Mouse (Mus musculus) stomach, embryonic 16.5 days (tissue): ENCODE results near the gene Ino80b. TPM values are rescaled to one million over a fixed set of nuclear protein-coding genes. Genes with fewer than 3 reads are reported as not detected.

Experiments used
- ATAC-seq: fragments of 200-750 bp; cut with Nextera tagmentation; 2 replicates; pipeline ENCODE4 v1.8.0; 2017; ENCODE audit warnings: moderate number of reproducible peaks, moderate TSS enrichment; ENCODE audit not compliant: insufficient read depth, low FRiP score
- H3K27ac ChIP-seq: fragments of 300-500 bp; sonication (generic); 2 replicates; pipeline ENCODE4 v1.5.1; 2014; ENCODE audit warnings: low read length
- H3K27me3 ChIP-seq: fragments of 300-500 bp; sonication (generic); 2 replicates; pipeline ENCODE4 v1.6.1; 2014; ENCODE audit warnings: low read length, control low read depth, mixed read lengths; ENCODE audit not compliant: control insufficient read depth, insufficient read depth
- H3K36me3 ChIP-seq: fragments of 300-500 bp; sonication (generic); 2 replicates; pipeline ENCODE4 v1.6.1; 2014; ENCODE audit warnings: low read length; ENCODE audit not compliant: control insufficient read depth, insufficient read depth
- H3K4me1 ChIP-seq: fragments of 300-500 bp; sonication (generic); 2 replicates; pipeline ENCODE4 v1.6.1; 2014; ENCODE audit warnings: low read length, control low read depth, mixed read lengths; ENCODE audit not compliant: control insufficient read depth, insufficient read depth
- H3K4me2 ChIP-seq: fragments of 300-500 bp; sonication (generic); 2 replicates; pipeline ENCODE4 v1.6.1; 2014; ENCODE audit warnings: low read depth, low read length, mixed read lengths
- H3K4me3 ChIP-seq: fragments of 300-500 bp; sonication (generic); replicated peaks from 2 replicates; pipeline ENCODE4 v1.5.1; 2014; ENCODE audit warnings: mild to moderate bottlenecking, low read length
- H3K9ac ChIP-seq: fragments of 300-500 bp; sonication (generic); 2 replicates; pipeline ENCODE4 v1.6.1; 2014; ENCODE audit warnings: low read length
- H3K9me3 ChIP-seq: fragments of 300-500 bp; sonication (generic); replicated peaks from 2 replicates; pipeline ENCODE4 v1.6.1; 2016; ENCODE audit warnings: low read length, control low read depth; ENCODE audit not compliant: control insufficient read depth
- WGBS: fragments of 180-500 bp; shearing (Covaris S2); extraction: QIAGEN DNeasy Blood & Tissue Kit; methylation state at CpG from one replicate; pipeline ENCODE4 v1.1.7; 2014; 5-methylcytosine and 5-hydroxymethylcytosine counted together
- polyA plus RNA-seq: library from polyadenylated mRNA; unstranded; fragments of >200 nt; fragmentation: Nextera tagmentation; extraction: Ambion mirVana; gene quantifications from 2 replicates; pipeline ENCODE4 v1.2.1, GENCODE M21; 2015

Ino80b gene
- polyA plus RNA-seq, 1 experiment from 2014 or later: 8.4 TPM

DNA sequence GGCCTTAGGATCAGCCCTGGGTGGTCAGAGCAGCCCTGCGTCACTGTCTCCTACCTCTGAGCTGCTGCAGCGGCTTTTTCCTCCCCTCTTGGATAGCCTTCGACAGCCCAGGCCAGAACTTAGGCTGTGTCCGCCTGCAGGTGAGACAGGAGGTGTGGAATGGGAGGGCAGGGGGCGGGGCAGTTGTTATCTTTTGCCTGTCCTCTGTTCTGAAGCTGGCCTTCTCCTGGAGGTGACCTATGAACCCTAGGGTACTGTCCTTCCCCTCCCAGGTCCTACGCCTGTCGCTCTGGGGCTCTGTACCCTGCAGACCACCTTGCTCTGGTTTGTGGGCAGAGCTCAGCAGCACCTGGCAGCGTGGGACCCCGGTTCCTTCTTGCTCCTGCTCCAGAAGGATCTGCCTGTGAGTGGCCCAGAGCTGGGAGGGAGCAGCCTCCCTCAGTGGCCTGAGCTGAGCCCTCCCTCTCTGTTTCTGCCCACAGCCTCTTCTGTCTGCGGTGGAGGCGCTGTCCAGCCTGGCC is 22.0 kb downstream of the Ino80b start:
- ATAC-seq: no peak
- WGBS: 50% methylated on average over 11 of the region's 11 CpGs
- no peaks in the 10 kb centered on the region for H3K36me3 ChIP-seq
- peak overlapping the region; percentile 75 for H3K9ac ChIP-seq
- H3K4me2 ChIP-seq: peak overlapping the region; percentile 98; the same call in 1 of the 2 replicates
- no peak overlapping the region for H3K4me3 ChIP-seq
- H3K4me1 ChIP-seq: peaks cover 21% of the 10 kb centered on the region
- no peak overlapping the region for H3K27ac ChIP-seq
- H3K27me3 ChIP-seq: no peaks in the 10 kb centered on the region
- no peaks in the 10 kb centered on the region for H3K9me3 ChIP-seq

- Histone ChIP-seq H3K4me3 (peak overlapping the region; percentile 58), H3K27ac (peak overlapping the region; percentile 75), H3K36me3 (no peaks in the 10 kb centered on the region), H3K9ac (peak overlapping the region; percentile 75), H3K4me2 (peak overlapping the region; percentile 98), H3K4me1 (peaks cover 14% of the 10 kb centered on the region), H3K9me3 (no peaks in the 10 kb centered on the region), H3K27me3 (no peaks in the 10 kb centered on the region)
- peak; percentile 77 for ATAC-seq
- 0% methylated on average over 74 of the region's 74 CpGs for WGBS
Observed at GRCm38 (mm10) chr6:83101688-83102556, 23.3 kb downstream of the Ino80b start.

- ATAC-seq: peak; percentile 89
- Histone ChIP-seq H3K27me3 (no peaks in the 10 kb centered on the region), H3K4me3 (peak within 1 kb of the TSS; percentile 58), H3K27ac (peak within 1 kb of the TSS; percentile 75), H3K36me3 (no peaks in the 10 kb centered on the region), H3K4me2 (peak within 1 kb of the TSS; percentile 98), H3K4me1 (peaks cover 14% of the 10 kb centered on the region), H3K9me3 (no peaks in the 10 kb centered on the region), H3K9ac (peak within 1 kb of the TSS; percentile 75)
- under 1% methylated on average over 25 of the region's 25 CpGs for WGBS
Observed at GRCm38 (mm10) chr6:83101316-83101687, 23.9 kb downstream of the Ino80b start, which contains the start of the genes Ccdc142 and Gm42688. Gene Ccdc142, plus strand, starts transcription at chr6:83101601. Gene Gm42688, plus strand, starts transcription at chr6:83101617.

GRCm38 (mm10) chr6:83098411-83098810 is 26.8 kb downstream of the Ino80b start:
- Histone ChIP-seq H3K9ac (no peak overlapping the region), H3K27ac (no peak overlapping the region), H3K36me3 (no peaks in the 10 kb centered on the region), H3K4me1 (peaks cover 14% of the 10 kb centered on the region), H3K4me3 (no peak overlapping the region), H3K9me3 (no peaks in the 10 kb centered on the region), H3K27me3 (no peaks in the 10 kb centered on the region), H3K4me2 (no peak overlapping the region)
- ATAC-seq: no peak
- 55% methylated on average over 2 of the region's 2 CpGs for WGBS

DNA sequence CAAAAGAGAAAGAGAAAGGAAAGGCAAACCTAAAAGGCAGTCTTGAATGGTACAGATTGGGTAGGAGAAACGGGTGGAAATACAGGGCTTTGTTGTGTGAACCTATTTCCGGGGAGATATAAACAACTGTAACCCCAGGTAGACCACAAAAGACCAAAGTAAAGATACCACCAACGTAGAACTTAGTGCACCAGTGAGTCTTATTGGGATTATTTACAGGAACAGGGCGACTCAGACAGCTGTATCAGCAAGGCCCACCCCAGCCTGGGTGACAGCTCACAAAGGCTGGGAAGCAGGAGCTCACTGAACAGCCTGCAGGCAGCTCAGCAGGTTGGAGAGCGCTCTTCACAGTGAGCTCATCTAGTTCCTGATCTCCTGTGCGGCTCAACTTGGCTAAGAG is 29.3 kb downstream of the Ino80b start:
- WGBS: 41% methylated on average over 6 of the region's 6 CpGs
- no peak overlapping the region for H3K27ac ChIP-seq
- H3K4me3 ChIP-seq: no peak overlapping the region
- H3K27me3 ChIP-seq: no peaks in the 10 kb centered on the region
- no peaks in the 10 kb centered on the region for H3K9me3 ChIP-seq
- H3K36me3 ChIP-seq: no peaks in the 10 kb centered on the region
- no peaks in the 10 kb centered on the region for H3K4me1 ChIP-seq
- no peak for ATAC-seq
- H3K9ac ChIP-seq: no peak overlapping the region
- no peak overlapping the region for H3K4me2 ChIP-seq

DNA sequence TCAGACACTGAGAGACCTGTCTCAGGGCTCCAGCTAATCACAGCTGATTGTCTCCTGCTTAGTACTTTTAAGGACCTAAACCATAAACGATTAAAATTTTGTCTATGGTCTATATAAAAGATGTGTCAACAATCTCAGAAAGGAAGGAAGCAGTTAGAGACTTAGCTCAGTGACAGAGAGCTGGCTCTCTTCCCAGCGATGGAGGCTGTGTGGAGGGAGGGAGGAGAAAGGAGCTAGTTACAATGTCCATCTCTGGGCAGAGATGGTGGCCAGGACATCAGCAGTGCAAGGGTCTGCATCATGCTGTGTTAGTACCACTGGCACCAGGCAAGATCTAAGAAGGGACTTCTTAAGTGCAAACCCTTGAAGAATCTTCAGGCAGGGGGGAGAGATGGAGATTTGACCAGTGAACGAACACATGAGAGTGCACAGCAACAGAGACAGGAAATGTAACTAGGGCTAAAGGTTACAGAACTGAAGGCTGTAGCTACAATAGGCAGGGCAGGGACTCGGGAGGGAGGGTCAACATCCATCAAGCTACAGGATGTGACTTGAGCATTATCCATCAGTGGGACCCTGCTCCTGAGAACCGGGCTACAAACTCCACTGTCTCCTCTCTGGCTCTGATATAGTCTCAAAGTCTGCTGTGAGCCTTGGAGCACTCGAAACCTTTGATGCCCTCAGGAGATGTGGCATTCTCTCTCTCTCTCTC is 32.7 kb downstream of the Ino80b start:
- WGBS: 24% methylated on average over 6 of the region's 6 CpGs
- H3K4me1 ChIP-seq: 0 out of 2 replicates have a peak, but pooled peaks cover under 1% of the 10 kb centered on the region
- no peak overlapping the region for H3K4me3 ChIP-seq
- H3K4me2 ChIP-seq: no peak overlapping the region
- ATAC-seq: 0 out of 2 replicates have a peak, but pooled peaks have one; percentile 47
- no peak overlapping the region for H3K9ac ChIP-seq
- peaks cover 24% of the 10 kb centered on the region for H3K27me3 ChIP-seq
- no peaks in the 10 kb centered on the region for H3K36me3 ChIP-seq
- no peaks in the 10 kb centered on the region for H3K9me3 ChIP-seq
- no peak overlapping the region for H3K27ac ChIP-seq

GRCm38 (mm10) chr6:83087926-83088260 is 37.3 kb downstream of the Ino80b start:
- Histone ChIP-seq H3K36me3 (no peaks in the 10 kb centered on the region), H3K4me1 (0 out of 2 replicates have a peak, but pooled peaks cover 7% of the 10 kb centered on the region), H3K4me3 (peak overlapping the region; percentile 16; the same call in 1 of the 2 replicates), H3K9me3 (no peaks in the 10 kb centered on the region), H3K27me3 (peaks cover 67% of the 10 kb centered on the region), H3K4me2 (peak overlapping the region; percentile 43; the same call in 1 of the 2 replicates), H3K27ac (no peak overlapping the region), H3K9ac (peak overlapping the region; percentile 31; the same call in 1 of the 2 replicates)
- WGBS: 16% methylated on average over 9 of the region's 9 CpGs
- ATAC-seq: no peak

- H3K4me1 ChIP-seq: 0 out of 2 replicates have a peak, but pooled peaks cover 7% of the 10 kb centered on the region
Observed at GRCm38 (mm10) chr6:83087205-83087925, 37.9 kb downstream of the Ino80b start.

More at GRCm38 (mm10) chr6:83087205-83087925, 37.9 kb downstream of the Ino80b start:
- no peaks in the 10 kb centered on the region for H3K9me3 ChIP-seq
- ATAC-seq: no peak
- 5% methylated on average over 47 of the region's 47 CpGs for whole genome bisulfite sequencing
- H3K9ac ChIP-seq: peak overlapping the region; percentile 31
- peaks cover 72% of the 10 kb centered on the region for H3K27me3 ChIP-seq
- peak overlapping the region; percentile 43 for H3K4me2 ChIP-seq
- no peak overlapping the region for H3K27ac ChIP-seq
- H3K4me3 ChIP-seq: peak overlapping the region; percentile 16
- H3K36me3 ChIP-seq: no peaks in the 10 kb centered on the region
